Mouse (Mus musculus) cortical plate, adult 2 months (tissue): ENCODE measurements around the gene Ten1. TPM values are rescaled to one million over a fixed set of nuclear protein-coding genes. Genes with fewer than 3 reads are reported as not detected.

Experiments
- H3K27ac ChIP-seq: fragments of 200-500 bp; 2 replicates; pipeline ENCODE4 v1.5.1; 2012; ENCODE audit warnings: low read length, control low read depth, inconsistent platforms; ENCODE audit not compliant: insufficient read depth
- H3K4me1 ChIP-seq: fragments of 200-500 bp; 2 replicates; pipeline ENCODE4 v1.6.1; 2011; ENCODE audit warnings: low read length; ENCODE audit not compliant: control insufficient read depth, insufficient read depth
- H3K4me3 ChIP-seq: fragments of 200-500 bp; 2 replicates; pipeline ENCODE4 v1.5.1; 2011; ENCODE audit warnings: mild to moderate bottlenecking, low read length, control low read depth; ENCODE audit not compliant: insufficient read depth
- CTCF ChIP-seq: fragments of 200-500 bp; IDR thresholded peaks from 2 replicates; pipeline ENCODE4 v1.5.1; 2011; ENCODE audit warnings: mild to moderate bottlenecking, control low read depth, low read length; ENCODE audit not compliant: insufficient read depth; ENCODE audit errors: extremely low read depth
- POLR2A ChIP-seq: fragments of 200-500 bp; IDR thresholded peaks from 2 replicates; pipeline ENCODE4 v1.6.1; 2011; ENCODE audit warnings: mild to moderate bottlenecking, low read length, control low read depth; ENCODE audit not compliant: insufficient read depth; ENCODE audit errors: extremely low read depth
- polyA plus RNA-seq: library from polyadenylated mRNA; depleted of rRNA; stranded (reverse); fragments of >200 nt; gene quantifications from 2 replicates; pipeline ENCODE4 v1.2.3, GENCODE M21; 2012; rRNA removed

Ten1 gene
- 55.5 and 56.1 TPM in 2 replicates for polyA plus RNA-seq

GRCm38 (mm10) chr11:116198639-116199531 is at the start of gene Ten1, which contains the start of gene Acox1:
TSS of gene Ten1 (plus strand) at chr11:116198855.
TSS of gene Acox1 (minus strand) at chr11:116199045.
- TF ChIP-seq POLR2A (peak; percentile 89), CTCF (no peak)
- Histone ChIP-seq H3K4me1 (peaks cover 5% of the 10 kb centered on the region), H3K27ac (peak within 1 kb of the TSS; percentile 91), H3K4me3 (peak within 1 kb of the TSS; percentile 98)

GRCm38 (mm10) chr11:116149341-116149740 is 49.3 kb upstream of the Ten1 start:
- Histone ChIP-seq H3K27ac (no peak overlapping the region), H3K4me1 (peaks cover 6% of the 10 kb centered on the region), H3K4me3 (no peak overlapping the region)
- no peak for TF ChIP-seq CTCF

GRCm38 (mm10) chr11:116150960-116151359 is 47.7 kb upstream of the Ten1 start:
- Histone ChIP-seq H3K27ac (no peak overlapping the region), H3K4me3 (no peak overlapping the region), H3K4me1 (peaks cover 3% of the 10 kb centered on the region)
- TF ChIP-seq CTCF (no peak), POLR2A (no peak)

- TF ChIP-seq CTCF (no peak), POLR2A (no peak)
- Histone ChIP-seq H3K4me1 (peaks cover 2% of the 10 kb centered on the region; the same call in 1 of the 2 replicates), H3K27ac (no peak overlapping the region), H3K4me3 (no peak overlapping the region)
Observed at GRCm38 (mm10) chr11:116161312-116161711, 37.3 kb upstream of the Ten1 start.

- no peak overlapping the region for H3K4me3 ChIP-seq
- TF ChIP-seq POLR2A = peak; percentile 69; the same call in 1 of the 2 replicates
- no peak for TF ChIP-seq CTCF
- H3K27ac ChIP-seq = no peak overlapping the region
Observed at GRCm38 (mm10) chr11:116162146-116162545, 36.5 kb upstream of the Ten1 start.

GRCm38 (mm10) chr11:116163002-116163401 is 35.7 kb upstream of the Ten1 start:
- H3K27ac ChIP-seq = no peak overlapping the region
- TF ChIP-seq CTCF = no peak
- TF ChIP-seq POLR2A = no peak
- H3K4me3 ChIP-seq = no peak overlapping the region
- peaks cover 2% of the 10 kb centered on the region for H3K4me1 ChIP-seq

More at GRCm38 (mm10) chr11:116162146-116162545, 36.5 kb upstream of the Ten1 start:
- peaks cover 2% of the 10 kb centered on the region for H3K4me1 ChIP-seq

GRCm38 (mm10) chr11:116167232-116167631 is 31.4 kb upstream of the Ten1 start:
- H3K27ac ChIP-seq = no peak overlapping the region
- TF ChIP-seq POLR2A (no peak), CTCF (no peak)

GRCm38 (mm10) chr11:116167884-116168439 is 30.7 kb upstream of the Ten1 start, which contains the start of gene Fbf1:
TSS of gene Fbf1 (minus strand) at chr11:116168166.
- H3K4me3 ChIP-seq = peak within 1 kb of the TSS; percentile 51
- H3K4me1 ChIP-seq = no peaks in the 10 kb centered on the region; the same call in 1 of the 2 replicates
- H3K27ac ChIP-seq = 0 out of 2 replicates have a peak within 1 kb of the TSS, but pooled peaks have one; percentile 16
- TF ChIP-seq POLR2A (peak; percentile 92), CTCF (no peak)

More at GRCm38 (mm10) chr11:116167232-116167631, 31.4 kb upstream of the Ten1 start:
- Histone ChIP-seq H3K4me3 (peak overlapping the region; percentile 51), H3K4me1 (peaks cover 1% of the 10 kb centered on the region)

GRCm38 (mm10) chr11:116169214-116169613 is 29.4 kb upstream of the Ten1 start:
- H3K4me3 ChIP-seq = no peak overlapping the region
- no peak overlapping the region for H3K27ac ChIP-seq
- TF ChIP-seq CTCF (no peak), POLR2A (no peak)

More at GRCm38 (mm10) chr11:116169214-116169613, 29.4 kb upstream of the Ten1 start:
- no peaks in the 10 kb centered on the region; the same call in 1 of the 2 replicates for H3K4me1 ChIP-seq
